Mouse (Mus musculus): ENCODE results near the gene N6amt1. TPM values are rescaled to one million over a fixed set of nuclear protein-coding genes. Genes with fewer than 3 reads are reported as not detected.

N6amt1 gene
- 10 to 100 TPM; 19.8 to 21.9 TPM for polyA plus RNA-seq (2017; shearing (Covaris generic))

GRCm38 (mm10) chr16:87354075-87354583 is at the start of gene N6amt1:
N6amt1 (plus strand) TSS chr16:87354185.
- ATAC-seq, result peak; percentile 96

DNA sequence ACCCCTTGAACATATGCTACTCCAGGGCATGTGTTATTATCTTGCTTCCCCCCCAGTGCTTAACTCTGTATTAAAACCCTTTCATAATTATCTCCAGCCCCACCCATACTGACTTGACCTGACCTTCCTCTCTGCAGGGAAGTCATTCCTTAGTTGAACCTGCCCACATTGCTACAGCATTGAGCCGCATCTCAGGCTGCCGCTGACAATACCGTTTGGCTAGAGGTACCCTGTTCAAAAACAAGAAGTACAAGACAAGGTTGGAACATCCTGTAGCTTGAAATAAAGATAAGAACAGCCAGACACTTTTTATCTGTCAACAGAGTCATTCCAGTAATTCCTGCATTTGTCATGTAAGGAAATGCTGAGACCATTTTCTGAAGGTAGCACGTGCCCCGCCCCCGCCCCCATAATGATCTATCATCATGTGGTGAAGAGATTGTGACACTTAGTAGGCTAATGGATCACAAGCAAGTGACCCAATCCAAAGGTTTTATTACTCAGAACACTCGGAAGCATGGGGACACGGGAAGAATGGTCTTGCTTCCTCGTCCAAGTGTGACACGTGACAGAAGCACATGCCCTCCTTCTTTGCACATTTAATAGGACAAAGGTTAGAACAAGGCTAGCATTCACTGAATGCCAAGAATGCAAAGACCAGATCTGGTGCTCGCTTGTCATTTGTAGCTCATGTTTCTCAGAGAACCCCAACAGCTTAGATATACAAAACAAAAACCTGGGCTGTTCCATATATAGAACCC is 48.6 kb upstream of the N6amt1 start:
- no peak for ATAC-seq

DNA sequence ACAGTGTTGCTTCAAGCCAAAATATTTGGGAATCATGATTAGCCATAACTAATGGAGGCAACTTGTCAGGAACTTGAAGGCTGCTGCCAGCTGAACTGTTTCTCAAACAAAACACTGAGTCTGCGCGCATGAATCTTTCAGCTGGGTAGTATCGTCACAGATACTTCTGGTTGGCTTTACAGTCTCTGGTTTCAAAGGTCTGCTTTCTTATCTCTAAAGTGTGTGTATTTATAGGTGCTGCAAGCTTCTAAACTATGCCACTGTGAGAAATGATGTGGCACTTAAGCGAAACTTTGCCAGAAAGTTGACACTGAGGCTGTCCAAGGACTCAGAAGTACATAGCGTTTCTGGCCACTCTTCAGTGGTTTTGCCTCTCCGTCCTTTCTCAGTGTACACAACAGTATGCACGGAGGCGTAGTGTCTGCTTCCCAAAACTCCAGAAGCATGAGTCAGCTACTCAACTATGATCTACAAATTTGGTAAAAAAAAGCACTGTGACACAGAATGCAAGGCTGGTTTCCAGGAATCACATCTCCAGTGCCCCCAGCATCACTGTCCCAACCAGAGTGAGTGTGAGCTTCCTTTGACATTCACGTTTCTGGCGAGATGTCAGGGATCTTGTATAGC is 46.8 kb upstream of the N6amt1 start:
- ATAC-seq, result no peak

GRCm38 (mm10) chr16:87310659-87311058 is 43.3 kb upstream of the N6amt1 start:
- no peak for ATAC-seq

DNA sequence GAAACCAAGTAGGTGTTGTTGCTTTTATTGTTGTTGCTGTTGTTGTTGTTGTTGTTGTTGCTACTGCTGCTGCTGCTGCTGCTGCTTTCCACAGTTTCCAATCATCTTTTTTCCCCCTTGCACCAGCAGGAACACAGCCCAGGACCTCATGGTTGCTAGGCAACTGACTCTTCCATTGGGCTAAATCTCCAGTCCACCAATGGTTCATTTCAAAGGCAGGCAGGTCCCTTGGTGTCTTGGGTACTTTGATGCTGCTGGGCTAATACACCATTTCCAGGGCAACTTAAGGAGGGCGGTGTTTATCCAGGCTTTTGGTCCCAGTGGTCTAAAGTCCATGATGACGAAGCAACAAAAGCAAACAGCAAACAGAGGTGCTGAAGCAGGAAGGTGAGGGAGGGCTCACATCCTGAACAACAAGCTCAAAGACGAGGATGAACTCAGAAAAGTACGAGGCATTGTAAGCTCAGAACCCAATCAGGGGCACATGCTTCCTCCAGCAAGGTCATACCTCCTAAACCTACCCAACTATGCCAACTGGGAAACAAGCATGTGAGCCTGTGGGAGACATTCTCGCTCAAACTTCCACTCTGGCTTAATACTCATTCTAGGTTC is 35.7 kb upstream of the N6amt1 start:
- ATAC-seq, result no peak

DNA sequence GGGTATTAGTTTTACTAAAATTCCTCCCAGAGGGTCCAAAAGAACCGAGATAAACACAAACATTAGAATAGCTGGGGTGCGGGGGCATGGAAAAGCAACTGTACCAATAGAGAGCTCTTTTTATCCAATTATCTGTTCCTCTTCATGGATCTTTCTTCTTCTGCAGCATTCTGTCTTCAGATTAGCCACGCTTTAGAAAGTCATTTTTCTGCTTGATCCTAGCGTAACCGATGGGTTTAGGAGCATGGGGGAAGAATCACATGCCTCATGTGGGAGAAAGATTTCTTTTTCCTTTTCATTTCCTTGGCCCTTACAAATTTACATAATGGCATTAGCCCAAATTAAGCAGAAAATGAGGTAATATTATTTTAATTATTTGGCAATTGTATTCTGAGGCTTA is 35.0 kb upstream of the N6amt1 start:
- ATAC-seq, result no peak

DNA sequence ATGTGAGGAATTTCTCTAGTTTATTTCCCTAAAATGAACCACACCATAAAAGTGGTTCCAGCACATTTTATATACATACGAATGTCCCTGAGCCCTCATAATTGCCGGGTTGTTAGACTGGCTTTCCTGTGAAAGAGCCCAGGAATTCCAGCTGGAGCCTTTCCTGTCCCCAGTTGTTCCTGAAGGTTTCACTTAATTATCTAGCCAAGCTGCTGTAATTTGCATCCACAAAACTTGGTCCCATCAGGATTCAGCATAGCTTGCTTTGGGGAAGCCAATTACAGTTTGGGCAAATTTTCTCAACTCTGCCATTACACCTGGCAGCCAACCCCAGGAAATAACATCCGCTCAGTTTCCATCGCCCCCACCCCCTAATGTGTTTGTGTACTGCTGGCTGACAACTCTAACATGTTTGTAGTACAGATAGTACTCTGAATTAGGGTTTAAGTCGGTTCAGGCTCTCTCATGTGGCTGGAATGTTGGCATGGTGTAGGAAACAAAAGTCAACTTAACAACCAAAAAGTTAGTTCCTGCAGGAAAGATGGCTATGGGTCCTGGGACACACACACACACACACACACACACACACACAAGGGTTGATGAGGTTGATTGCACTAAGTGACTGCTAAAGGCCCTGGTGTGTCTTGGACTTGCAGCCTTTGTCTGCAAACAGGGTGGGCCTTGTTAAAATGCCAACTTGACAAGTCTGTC is 34.3 kb upstream of the N6amt1 start:
- no peak for ATAC-seq

DNA sequence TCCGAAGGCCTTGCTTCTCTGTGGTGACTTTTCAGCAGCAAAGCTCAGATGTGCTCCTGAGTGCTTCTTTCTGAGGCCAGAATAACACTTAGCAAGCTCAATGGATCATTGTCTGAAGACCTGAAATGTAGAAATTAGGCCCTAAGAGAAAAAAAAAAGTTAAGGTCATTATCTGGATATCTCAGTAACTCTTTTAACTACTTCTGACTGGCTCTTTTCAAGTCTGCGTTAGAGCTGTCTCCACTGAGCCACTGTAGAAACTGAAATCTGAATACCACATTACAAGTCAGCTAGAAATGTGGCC is 33.8 kb upstream of the N6amt1 start:
- ATAC-seq, result no peak

DNA sequence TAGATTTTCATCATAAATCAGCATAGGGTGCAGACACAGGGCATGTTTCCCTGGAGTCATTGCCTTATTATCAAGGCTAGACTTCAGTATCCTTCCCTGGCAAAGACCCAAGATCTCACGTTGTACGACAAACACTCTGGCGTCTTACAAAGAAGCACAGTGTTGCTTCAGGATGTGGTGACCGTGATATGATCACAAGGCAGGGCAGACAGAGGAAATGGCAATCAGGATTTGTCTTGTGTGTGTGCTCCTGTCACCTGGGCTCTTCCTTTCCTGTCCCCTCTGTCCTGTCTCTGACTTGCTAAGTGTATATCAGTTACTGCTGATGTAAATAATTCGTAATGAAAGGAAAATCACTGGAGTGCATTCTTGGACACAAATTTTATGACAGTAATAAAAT is 29.4 kb upstream of the N6amt1 start:
- ATAC-seq, result peak; percentile 93

- ATAC-seq, result no peak
Measured at GRCm38 (mm10) chr16:87329986-87330385, 24.0 kb upstream of the N6amt1 start.

- ATAC-seq, result no peak
Measured at GRCm38 (mm10) chr16:87334756-87335155, 19.2 kb upstream of the N6amt1 start.

- ATAC-seq, result no peak
Measured at GRCm38 (mm10) chr16:87341043-87341572, 12.9 kb upstream of the N6amt1 start.

DNA sequence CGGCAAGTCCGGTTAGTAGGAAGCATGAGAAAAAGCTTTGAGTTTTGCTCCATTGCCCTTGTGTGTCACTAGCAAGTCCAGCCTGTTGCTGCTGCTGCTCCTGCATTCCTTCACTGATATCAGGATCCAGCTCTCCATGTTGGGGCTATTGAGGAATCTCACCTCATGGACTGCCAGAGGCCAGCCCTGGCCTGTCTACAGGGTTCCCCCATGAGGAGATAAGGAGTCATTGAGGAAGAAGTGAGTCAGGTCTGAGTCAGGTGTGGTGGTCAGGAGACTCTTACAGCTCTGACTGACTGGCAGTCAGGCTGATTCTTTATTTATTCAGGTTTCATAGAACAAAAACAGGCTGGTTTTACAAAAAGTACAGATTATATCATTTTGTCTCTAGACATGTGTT is 5.9 kb upstream of the N6amt1 start:
- no peak for ATAC-seq

DNA sequence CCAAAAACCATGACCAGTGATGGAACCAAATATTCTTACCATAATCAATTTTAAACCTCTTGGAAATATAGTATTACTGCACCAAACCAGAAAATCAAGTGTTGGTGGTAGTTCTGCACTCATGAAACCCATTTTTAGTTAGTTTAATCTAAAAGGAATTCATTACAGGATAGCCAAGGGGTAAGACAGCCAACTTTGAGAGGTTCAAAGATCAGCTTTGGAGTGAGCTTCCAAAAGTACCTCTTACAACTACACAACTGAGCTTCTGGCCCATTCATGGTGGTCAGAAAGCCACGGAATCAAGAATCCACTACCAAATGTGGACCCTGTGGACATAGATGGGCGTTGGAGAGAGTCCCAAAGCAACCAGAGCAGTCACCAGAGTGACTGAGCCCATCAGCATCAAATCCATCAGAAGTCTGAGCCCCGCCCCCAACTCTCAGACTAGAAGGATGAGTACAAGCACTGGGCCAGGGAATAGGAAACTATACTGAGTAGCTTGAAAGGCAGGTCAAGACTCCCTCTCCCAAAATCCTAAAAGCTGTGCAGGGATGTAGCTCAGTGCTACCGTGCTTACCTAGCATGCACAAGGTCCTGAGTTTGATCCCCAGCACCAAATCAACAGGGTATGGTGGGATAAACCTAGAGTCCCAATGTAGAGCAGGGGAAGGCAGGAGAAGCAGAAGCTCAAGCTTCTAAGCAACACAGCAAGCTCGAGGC is 2.4 kb upstream of the N6amt1 start:
- no peak for ATAC-seq

GRCm38 (mm10) chr16:87353605-87354004 is 380 bp upstream of the N6amt1 start:
- ATAC-seq, result no peak

DNA sequence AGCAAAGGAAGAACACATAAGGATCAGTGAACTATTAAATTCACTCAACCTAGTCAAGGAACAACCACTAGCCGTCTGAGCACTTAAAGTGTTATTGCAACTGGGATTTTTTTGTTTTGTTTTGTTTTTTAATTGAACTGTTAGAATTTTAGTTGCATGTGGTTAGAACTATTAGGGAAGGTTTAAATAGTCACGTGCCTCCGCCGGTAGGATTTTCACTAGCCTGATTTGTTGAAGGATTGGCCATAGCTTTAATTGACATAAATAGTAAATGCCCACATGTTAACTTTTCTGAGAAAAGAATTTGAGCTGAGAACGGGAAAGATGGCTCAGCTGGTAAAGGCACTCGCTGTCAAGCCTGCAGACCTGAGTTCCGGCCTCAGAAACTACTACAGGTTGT is 763 bp downstream of the N6amt1 start:
- ATAC-seq, result peak; percentile 7

DNA sequence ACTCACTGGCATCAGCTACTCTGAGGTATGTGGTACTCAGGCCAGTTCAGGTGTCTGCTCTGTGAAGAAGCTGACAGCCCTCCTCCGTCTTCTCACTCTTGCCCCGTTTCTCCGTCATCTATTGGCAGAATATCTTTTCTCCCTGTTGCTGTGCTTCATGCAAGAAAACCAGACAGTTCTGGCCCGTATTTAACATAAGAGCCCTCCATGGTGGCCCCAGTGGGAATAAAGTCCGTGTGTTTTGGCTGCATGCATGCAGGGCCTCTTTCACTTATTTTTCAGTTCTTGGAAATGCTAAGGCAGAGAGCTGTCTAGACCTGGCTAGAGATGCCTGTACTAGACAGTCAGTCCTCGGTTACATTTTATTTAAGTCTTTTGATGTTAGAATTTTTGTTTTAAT is 6.1 kb downstream of the N6amt1 start:
- ATAC-seq, result no peak

GRCm38 (mm10) chr16:87364231-87364630 is 10.2 kb downstream of the N6amt1 start:
- ATAC-seq, result no peak

DNA sequence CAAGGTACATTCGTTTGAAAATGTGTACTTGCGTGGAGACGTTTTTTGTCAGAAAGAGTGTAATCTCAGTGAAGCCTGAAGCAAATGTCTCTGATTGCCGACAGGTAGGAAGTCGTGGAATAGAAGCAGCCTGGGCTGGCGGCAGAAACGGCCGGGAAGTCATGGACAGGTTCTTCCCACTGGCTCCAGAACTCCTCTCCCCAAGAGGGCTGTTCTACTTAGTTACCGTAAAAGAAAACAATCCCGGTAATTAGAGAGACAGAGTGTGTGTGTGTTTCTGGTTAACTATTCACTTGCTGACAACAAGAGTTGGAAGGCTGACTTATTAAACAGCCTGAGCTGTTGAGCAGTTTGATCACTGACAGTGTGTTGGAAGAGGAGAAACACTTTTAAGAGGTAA is 12.1 kb downstream of the N6amt1 start:
- no peak for ATAC-seq

- no peak for ATAC-seq
Measured at GRCm38 (mm10) chr16:87366445-87366844, 12.5 kb downstream of the N6amt1 start.

GRCm38 (mm10) chr16:87382996-87383395 is 29.0 kb downstream of the N6amt1 start:
- ATAC-seq, result no peak

GRCm38 (mm10) chr16:87384366-87384765 is 30.4 kb downstream of the N6amt1 start:
- ATAC-seq, result no peak

Data from CD4-positive, CD25-positive, alpha-beta regulatory T cell, adult 4 months (primary cell).